Comparison of ENCODE assay signal across 22 mouse cellular contexts in genomic region chrX:13659201-13659890, GRCm38 (mm10). TPM values are rescaled to one million over a fixed set of nuclear protein-coding genes. Genes with fewer than 3 reads are reported as not detected.
DNase-seq lines count a peak whose midpoint lies in the region; ATAC-seq and TF ChIP-seq lines count a peak whose summit lies in the region.
"Had no signal": no experiment of that assay in that cellular context is flagged by ENCODE, and none has a peak within 500 bp of the region (broad histone marks: within the 10 kb centered on the region; RNA-seq: fewer than 3 reads in every experiment).

No protein-coding gene starts in this region.

- ATAC-seq in neutrophil, adult 5-6 weeks (ENCODE audit: extremely low read depth, insufficient number of reproducible peaks, low FRiP score, poor library complexity, severe bottlenecking) = peak; percentile 56
- ATAC-seq: forebrain, embryonic 16.5 days had no signal

- no peak for TF ChIP-seq CTCF in bone marrow macrophage, adult 2 months (IDR thresholded peaks at IDR 0.05; ENCODE audit: low read depth, low read length)
- TF ChIP-seq CTCF in kidney, adult 2 months (conservative IDR thresholded peaks at IDR 0.05; ENCODE audit: insufficient read depth, insufficient read length, low read depth, low read length) = no peak

- no peak overlapping the region for H3K4me3 ChIP-seq in bone marrow macrophage, adult 2 months (ENCODE audit: insufficient read depth, low read length)
- H3K4me3 ChIP-seq in kidney, adult 2 months (ENCODE audit: insufficient read depth, low read depth, low read length) = no peak overlapping the region
- H3K4me3 ChIP-seq: embryonic facial prominence, embryonic 12.5 days; heart, embryonic 12.5 days; hindbrain, embryonic 10.5 days had no signal

- 82% methylated on average over 4 of the region's 4 CpGs for WGBS in kidney, adult 2 months

- peak overlapping the region; percentile 36; the same call in 1 of the 2 replicates for H3K27ac ChIP-seq in bone marrow macrophage, adult 2 months (ENCODE audit: insufficient read depth, low read depth, low read length)
- no peak overlapping the region for H3K27ac ChIP-seq in kidney, adult 2 months (ENCODE audit: insufficient read depth, low read depth, low read length)
- H3K27ac ChIP-seq: embryonic facial prominence, embryonic 12.5 days; hindbrain, embryonic 10.5 days; hindbrain, embryonic 14.5 days had no signal

- H3K36me3 ChIP-seq in kidney, adult 2 months (ENCODE audit: control insufficient read depth, insufficient read depth, low read length) = no peaks in the 10 kb centered on the region
- H3K36me3 ChIP-seq: embryonic facial prominence, embryonic 12.5 days; heart, embryonic 12.5 days; hindbrain, embryonic 10.5 days had no signal

- no peak for TF ChIP-seq POLR2A in bone marrow macrophage, adult 2 months (IDR thresholded peaks at IDR 0.05; ENCODE audit: borderline replicate concordance, low read depth, low read length)
- TF ChIP-seq POLR2A in kidney, adult 2 months (IDR thresholded peaks at IDR 0.05; ENCODE audit: low read depth, low read length) = no peak

- H3K4me1 ChIP-seq in bone marrow macrophage, adult 2 months (ENCODE audit: control insufficient read depth, insufficient read depth, low read length) = peaks cover 24% of the 10 kb centered on the region
- no peaks in the 10 kb centered on the region; the same call in 1 of the 2 replicates for H3K4me1 ChIP-seq in kidney, adult 2 months (ENCODE audit: control insufficient read depth, insufficient read depth, low read length)
- H3K4me1 ChIP-seq: embryonic facial prominence, embryonic 12.5 days; heart, embryonic 12.5 days; hindbrain, embryonic 10.5 days had no signal

- peak; percentile 13 for DNase-seq in 416B (ENCODE audit: low read depth)
- peak; percentile 39 to 51 for DNase-seq in B cell, adult 2 months
- no peak for DNase-seq in kidney, adult 2 months
- DNase-seq in yolk sac, embryonic 10.5 days (ENCODE audit: low spot score) = no peak
- no peak for DNase-seq in urinary bladder, adult 18-20 months (ENCODE audit: low spot score in 2 of 2)
- DNase-seq: adrenal gland, adult 8-10 months; adrenal gland, postnatal 36 days; cerebellum, adult 11 months; cerebellum, adult 8-10 months; cerebellum, postnatal 14 days; gastrocnemius, postnatal 14 days had no signal

- no peaks in the 10 kb centered on the region for H3K27me3 ChIP-seq in kidney, adult 2 months (replicated peaks; ENCODE audit: control insufficient read depth, insufficient read depth, low read length)
- H3K27me3 ChIP-seq: embryonic facial prominence, embryonic 12.5 days; heart, embryonic 12.5 days had no signal

RNA-seq across cellular contexts. Expression of gene Gpr82, which starts 1.8 kb away (rescaled TPM):
- polyA plus RNA-seq in bone marrow macrophage, adult 2 months (2012; ENCODE audit: insufficient read depth, insufficient read length, missing spikeins) = 0.85 and 1.6 TPM in 2 replicates
- 0.37 and 1.0 TPM in 2 replicates for total RNA-seq in neutrophil, adult 5-6 weeks (2017)
- not detected in 2 replicates for polyA plus RNA-seq in kidney, adult 2 months (2012; rRNA removed)
- total RNA-seq: adrenal gland, adult 8-10 months; gastrocnemius, postnatal 14 days; heart, adult 8-10 months; heart, postnatal 25 days had no signal
- polyA plus RNA-seq: brain, embryonic 14.5 days; C2C12 had no signal

RNA-seq across cellular contexts. Expression of gene Gpr34, which starts 27.5 kb away (rescaled TPM):
- 24.0 and 25.0 TPM in 2 replicates for polyA plus RNA-seq in bone marrow macrophage, adult 2 months (2012; ENCODE audit: insufficient read depth, insufficient read length, missing spikeins)
- total RNA-seq in neutrophil, adult 5-6 weeks (2017) = 2.2 and 3.4 TPM in 2 replicates
- 0.10 and 0.33 TPM in 2 replicates for polyA plus RNA-seq in kidney, adult 2 months (2012; rRNA removed)

Comparison
In these comparisons a context has a peak if more than half of its experiments do, and no peak if none do; other contexts are left out.
1. DNase-seq: peak in 416B (single experiment) and B cell, adult 2 months (2 of 2); none in kidney, adult 2 months (single experiment), yolk sac, embryonic 10.5 days (single experiment) and urinary bladder, adult 18-20 months (0 of 2).
2. RNA of gene Gpr34, which starts 27.5 kb away (polyA plus RNA-seq): 24.0 to 25.0 TPM in bone marrow macrophage, adult 2 months; 0.10 to 0.33 TPM in kidney, adult 2 months; every median in the first group is over 10 times any median in the second.